In genomic region chr1:135128986-135129385, GRCm38 (mm10) we compare ENCODE assay signal across 21 mouse cellular contexts. TPM values are rescaled to one million over a fixed set of nuclear protein-coding genes. Genes with fewer than 3 reads are reported as not detected.
DNase-seq lines count a peak whose midpoint lies in the region; ATAC-seq and TF ChIP-seq lines count a peak whose summit lies in the region.
"Had no signal": no experiment of that assay in that cellular context is flagged by ENCODE, and none has a peak within 500 bp of the region (broad histone marks: within the 10 kb centered on the region; RNA-seq: fewer than 3 reads in every experiment).

No protein-coding gene starts in this region.

- no peak overlapping the region for H3K4me2 ChIP-seq in kidney, embryonic 16.5 days (replicated peaks; ENCODE audit: low read depth, low read length)
- H3K4me2 ChIP-seq: heart, embryonic 13.5 days; midbrain, embryonic 15.5 days; neural tube, embryonic 13.5 days had no signal

- H3K36me3 ChIP-seq in kidney, embryonic 16.5 days (ENCODE audit: insufficient read depth, low read length) = no peaks in the 10 kb centered on the region
- H3K36me3 ChIP-seq in ES-Bruce4 (ENCODE audit: control insufficient read depth, insufficient read depth, low read length, poor library complexity, severe bottlenecking) = no peaks in the 10 kb centered on the region
- H3K36me3 ChIP-seq: forebrain, embryonic 10.5 days; heart, embryonic 13.5 days; midbrain, embryonic 15.5 days; neural tube, embryonic 13.5 days had no signal

- H3K27me3 ChIP-seq in kidney, embryonic 16.5 days (ENCODE audit: insufficient read depth, low read length) = 0 out of 2 replicates have a peak, but pooled peaks cover 3% of the 10 kb centered on the region
- H3K27me3 ChIP-seq in ES-Bruce4 (ENCODE audit: control insufficient read depth, insufficient read depth, low read length, poor library complexity, severe bottlenecking) = no peaks in the 10 kb centered on the region

- TF ChIP-seq POLR2A in ES-Bruce4 (IDR thresholded peaks at IDR 0.05; ENCODE audit: insufficient read depth, low read length) = no peak

- no peaks in the 10 kb centered on the region for H3K9me3 ChIP-seq in kidney, embryonic 16.5 days (ENCODE audit: low read length)
- H3K9me3 ChIP-seq in ES-Bruce4 (replicated peaks; ENCODE audit: control insufficient read depth, insufficient read depth, low read length, poor library complexity, severe bottlenecking) = no peaks in the 10 kb centered on the region
- H3K9me3 ChIP-seq: forebrain, embryonic 10.5 days; heart, embryonic 13.5 days; midbrain, embryonic 15.5 days; neural tube, embryonic 13.5 days had no signal

- H3K27ac ChIP-seq in kidney, embryonic 16.5 days (ENCODE audit: low read length) = no peak overlapping the region; the same call in 1 of the 2 replicates
- H3K27ac ChIP-seq in ES-Bruce4 (ENCODE audit: insufficient read depth, low read length) = no peak overlapping the region
- H3K27ac ChIP-seq: heart, embryonic 13.5 days; left cerebral cortex, adult 2 months; midbrain, embryonic 15.5 days; neural tube, embryonic 13.5 days; stomach, postnatal 0 days had no signal

- no peak for TF ChIP-seq CTCF in ES-Bruce4 (IDR thresholded peaks at IDR 0.05; ENCODE audit: low read depth, low read length)

- H3K4me3 ChIP-seq in kidney, embryonic 16.5 days (ENCODE audit: low read length) = no peak overlapping the region
- H3K4me3 ChIP-seq in ES-Bruce4 (ENCODE audit: low read depth, low read length) = no peak overlapping the region
- H3K4me3 ChIP-seq: forebrain, embryonic 10.5 days; heart, embryonic 13.5 days; left cerebral cortex, adult 2 months; midbrain, embryonic 15.5 days; neural tube, embryonic 13.5 days had no signal

- no peak for ATAC-seq in kidney, embryonic 16.5 days (ENCODE audit: low FRiP score, low TSS enrichment)
- ATAC-seq: intestine, embryonic 16.5 days; midbrain, embryonic 15.5 days had no signal

- no peak for TF ChIP-seq EP300 in ES-Bruce4 (IDR thresholded peaks at IDR 0.05; ENCODE audit: insufficient read depth, low read depth, low read length)

- no peak overlapping the region for H3K9ac ChIP-seq in kidney, embryonic 16.5 days (replicated peaks; ENCODE audit: low read length)
- peak overlapping the region; percentile 1; the same call in 1 of the 2 replicates for H3K9ac ChIP-seq in ES-Bruce4 (ENCODE audit: low read depth, poor library complexity, severe bottlenecking)
- H3K9ac ChIP-seq: heart, embryonic 13.5 days; midbrain, embryonic 15.5 days; neural tube, embryonic 13.5 days had no signal

- peak; percentile 43 to 62 for DNase-seq in kidney, postnatal 4 days
- peak; percentile 68 for DNase-seq in induced T-regulatory cell, adult 2 months (ENCODE audit: low read depth)
- DNase-seq in thymus, postnatal 0 days (ENCODE audit: low spot score) = peak; percentile 45
- no peak for DNase-seq in right cerebral cortex, adult 18-20 months
- no peak for DNase-seq in B cell, adult 2 months
- no peak for DNase-seq in spleen, postnatal 10 days (ENCODE audit: low spot score in 2 of 2)
- DNase-seq: cerebellum, postnatal 14 days; gastrocnemius, postnatal 25 days; lung, adult 2 months; lung, postnatal 4 days had no signal

- 32% methylated on average over 9 of the region's 9 CpGs for WGBS in kidney, embryonic 16.5 days

- peaks cover 40% of the 10 kb centered on the region for H3K4me1 ChIP-seq in kidney, embryonic 16.5 days (ENCODE audit: insufficient read depth, low read length)
- peaks cover 9% of the 10 kb centered on the region for H3K4me1 ChIP-seq in ES-Bruce4 (ENCODE audit: control insufficient read depth, insufficient read depth, low read length)

RNA-seq across cellular contexts. Expression of gene Ptpn7, which starts 3.5 kb away (rescaled TPM):
- 0.99 and 1.6 TPM in 2 replicates for polyA plus RNA-seq in kidney, embryonic 16.5 days (2015; fragmentation: Nextera tagmentation; extraction: Ambion mirVana)
- polyA plus RNA-seq in ES-Bruce4 (2011; ENCODE audit: insufficient read depth, insufficient read length, low read depth, missing spikeins) = 1.5 and 1.8 TPM in 2 replicates
- 108 and 118 TPM in 2 replicates for polyA plus RNA-seq in thymus, postnatal 0 days (2015; fragmentation: Nextera tagmentation; extraction: Ambion mirVana)

RNA-seq across cellular contexts. Expression of gene Arl8a, which starts 17.6 kb away (rescaled TPM):
- 42.9 and 46.7 TPM in 2 replicates for polyA plus RNA-seq in kidney, embryonic 16.5 days (2015; fragmentation: Nextera tagmentation; extraction: Ambion mirVana)
- polyA plus RNA-seq in ES-Bruce4 (2011; ENCODE audit: insufficient read depth, insufficient read length, low read depth, missing spikeins) = 94.4 and 106 TPM in 2 replicates
- 32.6 and 34.8 TPM in 2 replicates for polyA plus RNA-seq in thymus, postnatal 0 days (2015; fragmentation: Nextera tagmentation; extraction: Ambion mirVana)

RNA-seq across cellular contexts. Expression of gene Lgr6, which starts 23.9 kb away (rescaled TPM):
- 0.76 and 0.77 TPM in 2 replicates for polyA plus RNA-seq in kidney, embryonic 16.5 days (2015; fragmentation: Nextera tagmentation; extraction: Ambion mirVana)
- polyA plus RNA-seq in ES-Bruce4 (2011; ENCODE audit: insufficient read depth, insufficient read length, low read depth, missing spikeins) = 0.26 and 0.81 TPM in 2 replicates
- 0.12 and 0.31 TPM in 2 replicates for polyA plus RNA-seq in thymus, postnatal 0 days (2015; fragmentation: Nextera tagmentation; extraction: Ambion mirVana)
- polyA plus RNA-seq: liver, adult 2 months had no signal

RNA-seq across cellular contexts. Expression of gene Gpr37l1, which starts 38.5 kb away (rescaled TPM):
- 0.10 TPM in 1 of 2 replicates, not detected in the other for polyA plus RNA-seq in kidney, embryonic 16.5 days (2015; fragmentation: Nextera tagmentation; extraction: Ambion mirVana)
- not detected in 2 replicates for polyA plus RNA-seq in ES-Bruce4 (2011; ENCODE audit: insufficient read depth, insufficient read length, low read depth, missing spikeins)
- 0.09 and 0.13 TPM in 2 replicates for polyA plus RNA-seq in thymus, postnatal 0 days (2015; fragmentation: Nextera tagmentation; extraction: Ambion mirVana)
- polyA plus RNA-seq: forebrain, embryonic 10.5 days; heart, embryonic 13.5 days; hindbrain, embryonic 11.5 days; liver, adult 2 months had no signal

Comparison
In these comparisons a context has a peak if more than half of its experiments do, and no peak if none do; other contexts are left out.
1. DNase-seq: peak in kidney, postnatal 4 days (2 of 2), induced T-regulatory cell, adult 2 months (single experiment) and thymus, postnatal 0 days (single experiment); none in right cerebral cortex, adult 18-20 months (single experiment), B cell, adult 2 months (0 of 2) and spleen, postnatal 10 days (0 of 2).
2. RNA of gene Ptpn7, which starts 3.5 kb away (polyA plus RNA-seq): 108 to 118 TPM in thymus, postnatal 0 days; 1.5 to 1.8 TPM in ES-Bruce4 and 0.99 to 1.6 TPM in kidney, embryonic 16.5 days; every median in the first group is over 10 times any median in the second.